Mouse (Mus musculus): ENCODE results near the gene Gm9913. TPM values are rescaled to one million over a fixed set of nuclear protein-coding genes. Genes with fewer than 3 reads are reported as not detected.

Gene Gm9913
- total RNA-seq, 2 experiments from 2014 or later: 0.21 to 0.37 TPM

DNA sequence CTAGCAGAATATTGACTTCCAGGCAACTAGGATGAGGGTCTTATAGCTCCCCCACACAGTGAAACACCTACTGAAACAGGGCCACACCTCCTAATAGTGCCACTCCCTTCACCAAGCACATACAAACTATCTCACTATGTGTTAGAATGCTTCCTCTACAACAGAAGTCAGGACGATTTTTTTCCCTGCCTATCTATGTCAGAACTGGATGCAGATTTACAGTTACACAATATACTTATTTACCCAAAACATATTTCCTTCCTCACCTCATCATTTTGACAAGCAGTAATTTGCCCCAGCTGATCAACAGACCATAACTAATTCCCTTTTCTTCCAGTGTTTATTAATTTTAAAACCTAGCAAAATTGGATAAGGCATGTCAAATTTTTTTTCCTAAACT is 38.8 kb downstream of the Gm9913 start:
- no peak for DNase-seq (ENCODE audit: extremely low spot score in 1 of 2, low spot score in 1 of 2)

DNA sequence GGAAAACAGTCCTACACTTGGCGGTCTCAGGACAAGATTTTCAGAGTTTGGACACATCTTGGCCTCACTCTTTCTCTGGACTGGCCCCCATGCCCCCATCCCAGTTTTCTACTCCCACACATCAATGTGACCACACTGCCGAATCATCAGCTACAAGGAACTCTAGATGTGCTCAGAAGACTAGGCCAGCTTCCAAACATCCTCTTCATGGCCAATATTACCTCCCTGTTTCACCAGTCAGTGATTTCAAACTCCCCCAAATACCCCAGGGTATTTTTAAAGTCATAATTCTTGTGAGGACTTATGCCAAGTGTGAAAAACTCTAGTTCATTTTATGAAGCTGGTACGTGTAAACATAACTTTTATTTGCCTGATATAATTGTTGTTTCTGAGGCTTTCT is 40.1 kb downstream of the Gm9913 start:
- DNase-seq (ENCODE audit: extremely low spot score in 1 of 2, low spot score in 1 of 2): no peak

DNA sequence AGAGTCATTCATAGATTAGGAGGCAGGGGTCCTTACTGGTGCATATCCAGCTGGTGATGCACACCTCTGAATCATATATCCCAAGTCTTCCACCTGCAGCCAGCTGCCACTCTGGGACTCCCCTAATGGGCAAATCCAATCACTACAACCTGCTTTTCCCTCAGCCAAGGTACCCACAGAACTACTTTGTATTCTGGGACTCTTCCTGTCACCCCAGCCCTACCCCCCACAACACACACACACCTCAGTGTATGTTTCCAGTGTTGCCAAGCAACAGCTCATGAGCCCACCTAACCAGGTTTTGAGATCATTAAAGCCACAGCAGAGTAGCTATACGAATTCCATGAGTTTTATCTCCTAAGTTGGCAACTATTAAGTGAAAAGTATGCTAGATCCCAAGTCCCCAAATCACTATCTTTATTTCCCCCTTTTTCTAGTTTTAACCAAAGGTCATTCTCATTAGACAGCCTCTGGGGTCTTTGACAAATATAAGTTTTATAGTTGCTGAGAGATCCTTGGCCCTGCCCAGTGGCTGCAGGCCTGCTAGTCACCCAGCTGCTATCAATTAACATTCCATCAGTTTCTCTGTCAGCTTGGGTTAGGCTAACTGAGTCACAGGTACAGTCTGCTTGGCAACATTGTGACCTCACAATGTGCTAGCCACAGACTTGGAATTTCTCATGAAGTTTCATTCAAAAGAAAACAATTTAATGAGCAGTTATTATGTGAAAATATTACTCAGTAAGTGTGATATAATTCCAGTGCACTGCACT is 44.1 kb downstream of the Gm9913 start:
- DNase-seq (ENCODE audit: extremely low spot score in 1 of 2, low spot score in 1 of 2): no peak

DNA sequence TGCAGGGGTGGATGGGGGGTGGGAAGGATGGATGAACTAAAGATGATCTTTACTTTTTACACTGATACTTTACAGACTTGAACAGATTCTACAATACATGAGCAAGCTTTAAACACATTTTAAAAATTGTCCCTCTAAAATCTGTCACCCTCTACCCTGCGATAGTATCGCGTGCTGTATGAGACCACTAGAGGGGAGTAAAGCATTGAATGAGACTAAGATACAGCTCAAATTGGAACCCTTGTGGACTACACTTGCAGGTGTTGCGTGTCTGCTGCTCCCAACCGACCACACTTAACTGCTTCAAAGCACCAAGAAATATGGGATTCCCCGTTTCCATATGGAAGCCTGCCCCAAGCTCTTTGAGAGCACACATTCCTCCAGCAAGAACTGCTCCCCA is 50.9 kb downstream of the Gm9913 start:
- no peak for DNase-seq (ENCODE audit: extremely low spot score in 1 of 2, low spot score in 1 of 2)

Other genes with a start within 250 kb of the Gm9913 start
- 10 to 100 TPM in 1 of 2 experiments, 1 to 10 TPM in 1; 7.9 to 10.5 TPM for gene Fbn1, start 2.9 kb downstream of the Gm9913 start, total RNA-seq (2021)
- 1 to 10 TPM; 2.7 to 3.5 TPM for gene Cep152, start 120.0 kb downstream of the Gm9913 start, total RNA-seq (2021)
- 100 to 1,000 TPM; 268 to 295 TPM for gene Eid1, start 168.0 kb downstream of the Gm9913 start, total RNA-seq (2021)
- gene Shc4, start 219.1 kb downstream of the Gm9913 start, total RNA-seq (2021): 1 to 10 TPM; 4.3 to 4.5 TPM

Measured in layer of hippocampus, postnatal 25 days (tissue).